Mouse (Mus musculus) bone marrow macrophage, adult 2 months (primary cell): ENCODE measurements around the gene Klrb1.
A peak's percentile ranks its signal among the peaks of the same experiment; 100 is the strongest.
"Not testable (repeated sequence)": the region's sequence is repeated elsewhere in the genome, so short reads cannot be mapped to it uniquely, and the experiment has no call there.

Source experiments
- CTCF ChIP-seq: IDR thresholded peaks from 2 replicates; pipeline ENCODE4 v1.5.1; 2012; ENCODE audit warnings: low read depth, mild to moderate bottlenecking, low read length, moderate library complexity
- POLR2A ChIP-seq: IDR thresholded peaks from 2 replicates; pipeline ENCODE4 v1.6.1; 2012; ENCODE audit warnings: mild to moderate bottlenecking, low read depth, low read length, borderline replicate concordance

- TF ChIP-seq POLR2A = not testable (repeated sequence)
- TF ChIP-seq CTCF = peak; percentile 65
Observed at GRCm38 (mm10) chr6:128753610-128754224, 30.9 kb upstream of the Klrb1 start.
